Mouse (Mus musculus): ENCODE measurements around the gene Xlr4b.
"Not testable (repeated sequence)": the region's sequence is repeated elsewhere in the genome, so short reads cannot be mapped to it uniquely, and the experiment has no call there.

DNA sequence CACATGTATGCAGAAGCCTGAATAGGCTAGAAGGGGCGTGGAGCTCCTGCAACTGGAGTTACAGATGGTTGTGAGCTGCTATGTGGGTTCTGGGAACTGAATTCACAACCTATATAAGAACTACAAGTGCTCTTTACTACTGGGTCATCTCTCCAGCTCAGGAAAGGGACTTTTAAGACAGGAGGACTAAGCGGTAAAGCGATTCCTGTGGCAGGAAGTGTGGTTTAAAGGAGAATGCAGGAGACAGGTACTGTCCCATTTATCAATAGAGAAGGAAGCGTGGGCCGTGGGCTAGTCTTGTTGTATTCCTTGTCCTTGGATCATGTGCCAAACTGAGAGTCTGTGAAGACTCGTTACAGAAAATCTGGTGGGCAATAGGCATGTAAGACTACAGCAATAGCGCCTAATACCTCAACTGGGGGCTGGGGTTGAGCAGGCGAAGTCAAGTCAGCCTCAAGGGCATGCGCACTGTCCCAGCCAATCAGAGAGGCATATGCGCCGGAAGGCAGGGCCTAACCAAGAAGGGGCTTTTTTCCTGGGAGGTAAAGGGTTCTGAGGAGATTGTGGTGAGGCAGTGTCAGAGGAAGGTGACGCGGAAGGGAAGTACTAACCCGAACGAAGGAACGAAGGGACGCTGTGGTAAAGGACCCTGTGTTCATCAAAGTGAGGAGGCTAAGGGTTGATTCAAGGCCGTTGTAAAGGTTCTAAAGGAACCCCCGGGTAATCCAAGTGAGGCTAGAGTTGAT, at the start of gene Xlr4b:
- not testable (repeated sequence) for TF ChIP-seq CTCF (IDR thresholded peaks at IDR 0.05; ENCODE audit: low read depth, low read length); POLR2A (IDR thresholded peaks at IDR 0.05; ENCODE audit: extremely low read depth, insufficient read depth, low read length)

Data from liver, adult 2 months (tissue).